Mouse (Mus musculus) hindbrain, postnatal 0 days (tissue): ENCODE results near the gene Nckap1. TPM values are rescaled to one million over a fixed set of nuclear protein-coding genes. Genes with fewer than 3 reads are reported as not detected.

Experiments used
- ATAC-seq: fragments of 200-750 bp; cut with Nextera tagmentation; 2 replicates; pipeline ENCODE4 v1.8.0; 2017; ENCODE audit warnings: mild to moderate bottlenecking, moderate TSS enrichment, moderate library complexity
- DNase-seq: peaks from one replicate; pipeline ENCODE4 v3.0.0-alpha.2; 2015; ENCODE audit warnings: low spot score
- H3K27ac ChIP-seq: fragments of 300-500 bp; sonication (generic); 2 replicates; pipeline ENCODE4 v1.5.1; 2014; ENCODE audit warnings: mild to moderate bottlenecking
- H3K27me3 ChIP-seq: fragments of 300-500 bp; sonication (generic); 2 replicates; pipeline ENCODE4 v1.6.1; 2014; ENCODE audit warnings: low read length, mixed read lengths; ENCODE audit not compliant: insufficient read depth
- H3K36me3 ChIP-seq: fragments of 300-500 bp; sonication (generic); 2 replicates; pipeline ENCODE4 v1.6.1; 2014; ENCODE audit warnings: low read length, mixed read lengths; ENCODE audit not compliant: insufficient read depth
- H3K4me1 ChIP-seq: fragments of 300-500 bp; sonication (generic); 2 replicates; pipeline ENCODE4 v1.6.1; 2014; ENCODE audit warnings: antibody characterized with exemption, low read length, mixed read lengths; ENCODE audit not compliant: insufficient read depth
- H3K4me2 ChIP-seq: fragments of 300-500 bp; sonication (generic); 2 replicates; pipeline ENCODE4 v1.6.1; 2014; ENCODE audit warnings: low read depth, mild to moderate bottlenecking, low read length, moderate library complexity, mixed read lengths
- H3K4me3 ChIP-seq: fragments of 300-500 bp; sonication (generic); 2 replicates; pipeline ENCODE4 v1.5.1; 2014; ENCODE audit warnings: low read length
- H3K9ac ChIP-seq: fragments of 300-500 bp; sonication (generic); replicated peaks from 2 replicates; pipeline ENCODE4 v1.6.1; 2014; ENCODE audit warnings: mild to moderate bottlenecking, low read length, moderate library complexity, mixed read lengths
- H3K9me3 ChIP-seq: fragments of 300-500 bp; sonication (generic); 2 replicates; pipeline ENCODE4 v1.6.1; 2016; ENCODE audit warnings: low read length, mixed read lengths
- CTCF ChIP-seq: IDR thresholded peaks from 2 replicates; pipeline ENCODE4 v1.5.1; 2016; ENCODE audit warnings: antibody characterized with exemption, control low read depth, low read depth
- WGBS: fragments of 180-500 bp; shearing (Covaris S2); extraction: QIAGEN DNeasy Blood & Tissue Kit; methylation state at CpG from one replicate; pipeline ENCODE4 v1.1.7; 2014; 5-methylcytosine and 5-hydroxymethylcytosine counted together
- microRNA counts: library from miRNA; unstranded; fragments of <30 nt; microRNA quantifications from one replicate; lab custom pipeline; 2015
- microRNA-seq, 2 experiments: library from miRNA; unstranded; fragments of <30 nt; microRNA quantifications; one replicate each; pipeline ENCODE4; 2016
- polyA plus RNA-seq: library from polyadenylated mRNA; unstranded; fragments of >200 nt; fragmentation: Nextera tagmentation; extraction: Ambion mirVana; gene quantifications from 2 replicates; pipeline ENCODE4 v1.2.1, GENCODE M21; 2015
- total RNA-seq: library from RNA; depleted of rRNA; stranded (reverse); fragments of >200 nt; gene quantifications from 2 replicates; pipeline ENCODE4 v1.2.3, GENCODE M21; 2014; rRNA removed

The Nckap1 gene
- total and polyA plus RNA-seq, 2 experiments from 2014 or later: 81.9 to 119 TPM

GRCm38 (mm10) chr2:80484951-80485350, 96.2 kb downstream of the Nckap1 start:
- Histone ChIP-seq H3K9ac (no peak overlapping the region), H3K27ac (no peak overlapping the region), H3K36me3 (no peaks in the 10 kb centered on the region), H3K4me2 (no peak overlapping the region), H3K9me3 (no peaks in the 10 kb centered on the region), H3K27me3 (no peaks in the 10 kb centered on the region), H3K4me1 (no peaks in the 10 kb centered on the region), H3K4me3 (no peak overlapping the region)
- ATAC-seq: no peak
- DNase-seq: no peak
- 87% methylated on average over 5 of the region's 5 CpGs for WGBS
- TF ChIP-seq CTCF: no peak

- no peak for TF ChIP-seq CTCF
- 63% methylated on average over 1 of the region's 1 CpGs for WGBS
- no peak for ATAC-seq
- DNase-seq: no peak
- Histone ChIP-seq H3K27ac (no peak overlapping the region), H3K4me3 (no peak overlapping the region), H3K4me1 (no peaks in the 10 kb centered on the region), H3K27me3 (no peaks in the 10 kb centered on the region), H3K36me3 (no peaks in the 10 kb centered on the region), H3K9me3 (no peaks in the 10 kb centered on the region), H3K4me2 (no peak overlapping the region), H3K9ac (no peak overlapping the region)
Measured at GRCm38 (mm10) chr2:80475831-80476230, 105.3 kb downstream of the Nckap1 start.

GRCm38 (mm10) chr2:80474247-80474796, 106.9 kb downstream of the Nckap1 start:
- no peak overlapping the region for H3K4me2 ChIP-seq
- H3K9ac ChIP-seq: no peak overlapping the region
- no peaks in the 10 kb centered on the region for H3K4me1 ChIP-seq
- no peaks in the 10 kb centered on the region for H3K36me3 ChIP-seq
- no peaks in the 10 kb centered on the region for H3K27me3 ChIP-seq
- DNase-seq (no peak), ATAC-seq (no peak)
- H3K4me3 ChIP-seq: no peak overlapping the region
- no peak for TF ChIP-seq CTCF
- H3K9me3 ChIP-seq: no peaks in the 10 kb centered on the region
- WGBS: 84% methylated on average over 5 of the region's 5 CpGs
- H3K27ac ChIP-seq: no peak overlapping the region

GRCm38 (mm10) chr2:80465991-80466821, 115.0 kb downstream of the Nckap1 start:
- no peak overlapping the region for H3K4me3 ChIP-seq
- no peaks in the 10 kb centered on the region for H3K27me3 ChIP-seq
- no peak overlapping the region for H3K9ac ChIP-seq
- TF ChIP-seq CTCF: no peak
- WGBS: 88% methylated on average over 16 of the region's 16 CpGs
- no peaks in the 10 kb centered on the region for H3K4me1 ChIP-seq
- no peak overlapping the region for H3K4me2 ChIP-seq
- no peaks in the 10 kb centered on the region for H3K9me3 ChIP-seq
- ATAC-seq (no peak), DNase-seq (no peak)
- H3K27ac ChIP-seq: no peak overlapping the region
- no peaks in the 10 kb centered on the region for H3K36me3 ChIP-seq

- ATAC-seq: no peak
- no peak overlapping the region for H3K27ac ChIP-seq
- 69% methylated on average over 8 of the region's 8 CpGs for WGBS
Measured at GRCm38 (mm10) chr2:80461827-80462226, 119.4 kb downstream of the Nckap1 start.

More at GRCm38 (mm10) chr2:80461827-80462226, 119.4 kb downstream of the Nckap1 start:
- no peak for DNase-seq
- Histone ChIP-seq H3K36me3 (no peaks in the 10 kb centered on the region), H3K4me2 (no peak overlapping the region), H3K9ac (no peak overlapping the region), H3K4me1 (no peaks in the 10 kb centered on the region), H3K4me3 (no peak overlapping the region), H3K9me3 (no peaks in the 10 kb centered on the region), H3K27me3 (no peaks in the 10 kb centered on the region)
- no peak for TF ChIP-seq CTCF

MicroRNAs encoded within 50 kb of the gene (microRNA counts, 519-probe panel; counts per million panel counts)
- 948 counts per million, percentile 11 among the panel's probes with 10 or more counts for microRNA mmu-miR-684 (lab: Ali Mortazavi, UCI)

Small RNA genes lying within 50 kb of the gene (microRNA-seq; reads per million reads assigned to microRNA genes)
- gene Mir684-1: 0 reads per million in 2 experiments

Other genes starting within 250 kb of the Nckap1 start
- gene Frzb, start 133.8 kb downstream of the Nckap1 start, total RNA-seq: 9.5 and 10.6 TPM in 2 replicates
- 9.3 and 9.9 TPM in 2 replicates for gene Frzb, start 133.8 kb downstream of the Nckap1 start, polyA plus RNA-seq
- gene Dusp19, start 35.7 kb upstream of the Nckap1 start, total RNA-seq: 14.7 and 17.5 TPM in 2 replicates
- 11.4 and 11.5 TPM in 2 replicates for gene Dusp19, start 35.7 kb upstream of the Nckap1 start, polyA plus RNA-seq
- gene Nup35, start 35.9 kb upstream of the Nckap1 start, total RNA-seq: 42.4 and 48.1 TPM in 2 replicates
- gene Nup35, start 35.9 kb upstream of the Nckap1 start, polyA plus RNA-seq: 30.4 and 32.4 TPM in 2 replicates